Mouse (Mus musculus) layer of hippocampus, adult 2 months (tissue): ENCODE measurements around the gene Akt3. TPM values are rescaled to one million over a fixed set of nuclear protein-coding genes. Genes with fewer than 3 reads are reported as not detected.

Experiments
- DNase-seq, 2 experiments: peaks; one replicate each; pipeline ENCODE4 v3.0.0; 2022; ENCODE audit warnings: low spot score in 2 of 2
- H3K27ac ChIP-seq: fragments of 200-600 bp; 2 replicates; pipeline ENCODE4 v1.8.1; 2022
- H3K4me3 ChIP-seq: fragments of 200-600 bp; 2 replicates; pipeline ENCODE4 v1.8.1; 2022; ENCODE audit warnings: mild to moderate bottlenecking
- CTCF ChIP-seq: fragments of 200-600 bp; conservative IDR thresholded peaks from 2 replicates; pipeline ENCODE4 v1.8.1; 2022; ENCODE audit warnings: antibody characterized with exemption, mild to moderate bottlenecking, moderate library complexity
- total RNA-seq, 2 experiments: library from RNA; stranded (reverse); gene quantifications; 2 replicates each; pipeline ENCODE4 v1.2.3; 2021

Gene Akt3
- total RNA-seq, 2 experiments from 2014 or later: 253 to 255 TPM

GRCm38 (mm10) chr1:176994707-176995418 is 263.1 kb downstream of the Akt3 start:
- Histone ChIP-seq H3K27ac (peak overlapping the region; percentile 88), H3K4me3 (no peak overlapping the region)
- TF ChIP-seq CTCF: 0 out of 2 replicates have a peak, but pooled peaks have one; percentile 13
- peak; percentile 61 to 65 for DNase-seq

- TF ChIP-seq CTCF: no peak
- H3K27ac ChIP-seq: peak overlapping the region; percentile 88
- DNase-seq: no peak
- no peak overlapping the region for H3K4me3 ChIP-seq
Measured at GRCm38 (mm10) chr1:176994087-176994486, 263.9 kb downstream of the Akt3 start.

GRCm38 (mm10) chr1:176993141-176994010 is 264.6 kb downstream of the Akt3 start:
- H3K4me3 ChIP-seq: no peak overlapping the region
- TF ChIP-seq CTCF: no peak
- DNase-seq: no peak
- peak overlapping the region; percentile 88 for H3K27ac ChIP-seq

- no peak overlapping the region for H3K4me3 ChIP-seq
- TF ChIP-seq CTCF: no peak
- no peak overlapping the region for H3K27ac ChIP-seq
- DNase-seq: no peak
Measured at GRCm38 (mm10) chr1:176992517-176992916, 265.5 kb downstream of the Akt3 start.

- TF ChIP-seq CTCF: no peak
- Histone ChIP-seq H3K27ac (no peak overlapping the region), H3K4me3 (no peak overlapping the region)
- no peak for DNase-seq
Measured at GRCm38 (mm10) chr1:176991473-176991872, 266.5 kb downstream of the Akt3 start.

GRCm38 (mm10) chr1:176986990-176987740 is 270.8 kb downstream of the Akt3 start:
- Histone ChIP-seq H3K27ac (peak overlapping the region; percentile 76), H3K4me3 (no peak overlapping the region)
- no peak for TF ChIP-seq CTCF
- no peak for DNase-seq

- H3K4me3 ChIP-seq: no peak overlapping the region
- TF ChIP-seq CTCF: no peak
- H3K27ac ChIP-seq: peak overlapping the region; percentile 76
- no peak for DNase-seq
Measured at GRCm38 (mm10) chr1:176986275-176986674, 271.7 kb downstream of the Akt3 start.

- peak in 1 of 2 experiments; percentile 48 for DNase-seq
- H3K27ac ChIP-seq: peak overlapping the region; percentile 76
Measured at GRCm38 (mm10) chr1:176985691-176986090, 272.3 kb downstream of the Akt3 start.

GRCm38 (mm10) chr1:176982671-176983070 is 275.3 kb downstream of the Akt3 start:
- Histone ChIP-seq H3K27ac (peak overlapping the region; percentile 91; the same call in 1 of the 2 replicates), H3K4me3 (no peak overlapping the region)
- DNase-seq: no peak
- TF ChIP-seq CTCF: no peak

More at GRCm38 (mm10) chr1:176985691-176986090, 272.3 kb downstream of the Akt3 start:
- no peak overlapping the region for H3K4me3 ChIP-seq
- no peak for TF ChIP-seq CTCF

- TF ChIP-seq CTCF: no peak
- no peak for DNase-seq
- Histone ChIP-seq H3K27ac (peak overlapping the region; percentile 91), H3K4me3 (no peak overlapping the region)
Measured at GRCm38 (mm10) chr1:176981511-176981910, 276.5 kb downstream of the Akt3 start.

GRCm38 (mm10) chr1:176980801-176981400 is 277.1 kb downstream of the Akt3 start:
- Histone ChIP-seq H3K27ac (peak overlapping the region; percentile 91), H3K4me3 (no peak overlapping the region)
- DNase-seq: no peak
- no peak for TF ChIP-seq CTCF

- peak overlapping the region; percentile 91 for H3K27ac ChIP-seq
- TF ChIP-seq CTCF: no peak
- H3K4me3 ChIP-seq: no peak overlapping the region
- no peak for DNase-seq
Measured at GRCm38 (mm10) chr1:176980140-176980539, 277.9 kb downstream of the Akt3 start.
